Mouse (Mus musculus) heart, embryonic 14.5 days (tissue): Measurements from ENCODE around the gene Ctnna2. TPM values are rescaled to one million over a fixed set of nuclear protein-coding genes. Genes with fewer than 3 reads are reported as not detected.

Source experiments
- ATAC-seq: fragments of 200-750 bp; cut with Nextera tagmentation; 2 replicates; pipeline ENCODE4 v1.8.0; 2017; ENCODE audit warnings: low read depth, moderate TSS enrichment; ENCODE audit not compliant: insufficient number of reproducible peaks, insufficient read depth, low FRiP score
- H3K27ac ChIP-seq, 2 experiments: fragments of 200-500 bp in 1 of 2; fragments of 300-500 bp in 1 of 2; sonication (generic) in 1 of 2; replicated peaks in 1 of 2; 2 replicates each; pipeline ENCODE4 v1.5.1; 2012 to 2014; ENCODE audit warnings: low read depth in 2 of 2, low read length in 2 of 2, control low read depth in 1 of 2, mild to moderate bottlenecking in 1 of 2, mixed read lengths in 1 of 2; ENCODE audit not compliant: control insufficient read depth in 1 of 2, insufficient read depth in 1 of 2
- H3K27me3 ChIP-seq: fragments of 300-500 bp; sonication (generic); 2 replicates; pipeline ENCODE4 v1.6.1; 2014; ENCODE audit warnings: mild to moderate bottlenecking, low read length, control low read depth; ENCODE audit not compliant: control insufficient read depth, insufficient read depth
- H3K36me3 ChIP-seq: fragments of 300-500 bp; sonication (generic); 2 replicates; pipeline ENCODE4 v1.6.1; 2014; ENCODE audit warnings: mild to moderate bottlenecking, control low read depth, low read length, mixed read lengths; ENCODE audit not compliant: control insufficient read depth, insufficient read depth
- H3K4me1 ChIP-seq, 2 experiments: fragments of 200-500 bp in 1 of 2; fragments of 300-500 bp in 1 of 2; sonication (generic) in 1 of 2; 2 replicates each; pipeline ENCODE4 v1.6.1; 2012 to 2014; ENCODE audit warnings: low read length in 2 of 2, control low read depth in 1 of 2, mixed read lengths in 1 of 2; ENCODE audit not compliant: control insufficient read depth in 2 of 2, insufficient read depth in 2 of 2
- H3K4me2 ChIP-seq: fragments of 300-500 bp; sonication (generic); 2 replicates; pipeline ENCODE4 v1.6.1; 2014; ENCODE audit warnings: mild to moderate bottlenecking, low read length
- H3K4me3 ChIP-seq, 2 experiments: fragments of 200-500 bp in 1 of 2; fragments of 300-500 bp in 1 of 2; sonication (generic) in 1 of 2; 2 replicates each; pipeline ENCODE4 v1.5.1; 2012 to 2014; ENCODE audit warnings: low read length in 2 of 2, mild to moderate bottlenecking in 2 of 2, control low read depth in 1 of 2, low read depth in 1 of 2, moderate library complexity in 1 of 2; ENCODE audit not compliant: control insufficient read depth in 1 of 2, insufficient read depth in 1 of 2
- H3K9ac ChIP-seq: fragments of 300-500 bp; sonication (generic); 2 replicates; pipeline ENCODE4 v1.6.1; 2014; ENCODE audit warnings: mild to moderate bottlenecking, low read length
- H3K9me3 ChIP-seq: fragments of 300-500 bp; sonication (generic); 2 replicates; pipeline ENCODE4 v1.6.1; 2016; ENCODE audit warnings: low read length, control low read depth; ENCODE audit not compliant: control insufficient read depth
- WGBS: fragments of 180-500 bp; shearing (Covaris S2); extraction: QIAGEN DNeasy Blood & Tissue Kit; methylation state at CpG from one replicate; pipeline ENCODE4 v1.1.7; 2014; 5-methylcytosine and 5-hydroxymethylcytosine counted together
- polyA plus RNA-seq: library from polyadenylated mRNA; unstranded; fragments of >200 nt; fragmentation: Nextera tagmentation; extraction: Ambion mirVana; gene quantifications from 2 replicates; pipeline ENCODE4 v1.2.1, GENCODE M21; 2014

Gene Ctnna2
- polyA plus RNA-seq, 1 experiment from 2014 or later: 1.8 TPM

GRCm38 (mm10) chr6:77457919-77458318 lies 521.6 kb downstream of the Ctnna2 start:
- Histone ChIP-seq H3K4me1 (no peaks in the 10 kb centered on the region), H3K4me3 (no peak overlapping the region), H3K4me2 (no peak overlapping the region), H3K36me3 (no peaks in the 10 kb centered on the region), H3K9me3 (no peaks in the 10 kb centered on the region), H3K27ac (no peak overlapping the region), H3K27me3 (no peaks in the 10 kb centered on the region), H3K9ac (no peak overlapping the region)
- 72% methylated on average over 2 of the region's 2 CpGs for WGBS
- ATAC-seq: no peak

- Histone ChIP-seq H3K36me3 (no peaks in the 10 kb centered on the region), H3K4me2 (no peak overlapping the region), H3K4me1 (no peaks in the 10 kb centered on the region), H3K9ac (no peak overlapping the region), H3K27ac (no peak overlapping the region), H3K9me3 (no peaks in the 10 kb centered on the region), H3K27me3 (no peaks in the 10 kb centered on the region), H3K4me3 (no peak overlapping the region)
- no peak for ATAC-seq
- whole genome bisulfite sequencing: 67% methylated on average over 1 of the region's 1 CpGs
Measured at GRCm38 (mm10) chr6:77446861-77447260, 532.6 kb downstream of the Ctnna2 start.

- no peak for ATAC-seq
- no peaks in the 10 kb centered on the region for H3K27me3 ChIP-seq
- H3K9ac ChIP-seq: no peak overlapping the region
- H3K4me1 ChIP-seq: no peaks in the 10 kb centered on the region
- H3K4me2 ChIP-seq: no peak overlapping the region
- no peaks in the 10 kb centered on the region for H3K36me3 ChIP-seq
- no peaks in the 10 kb centered on the region for H3K9me3 ChIP-seq
- H3K27ac ChIP-seq: no peak overlapping the region
- 78% methylated on average over 11 of the region's 11 CpGs for WGBS
- H3K4me3 ChIP-seq: no peak overlapping the region
Measured at GRCm38 (mm10) chr6:77443906-77444305, 535.6 kb downstream of the Ctnna2 start.

DNA sequence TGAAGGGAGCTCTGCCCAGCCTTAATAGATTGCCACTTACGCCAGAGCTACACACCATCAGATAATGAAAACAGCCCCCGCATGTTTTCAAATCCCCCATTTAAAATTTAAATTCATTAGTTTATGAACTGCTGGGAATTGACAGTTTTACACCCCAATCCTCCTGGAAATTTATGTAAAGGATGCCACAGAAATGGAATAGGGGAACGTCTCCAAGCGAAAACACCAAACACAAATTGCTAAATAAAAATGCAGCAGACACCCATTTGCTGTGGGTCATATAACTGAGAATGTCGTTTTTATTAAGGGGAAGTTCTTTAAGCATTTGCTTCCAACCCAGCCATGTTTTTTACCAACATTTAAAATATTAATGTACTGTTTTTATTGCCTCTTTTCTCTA lies 538.4 kb downstream of the Ctnna2 start:
- Histone ChIP-seq H3K27ac (no peak overlapping the region), H3K36me3 (no peaks in the 10 kb centered on the region), H3K27me3 (no peaks in the 10 kb centered on the region), H3K9me3 (no peaks in the 10 kb centered on the region), H3K4me3 (no peak overlapping the region), H3K9ac (no peak overlapping the region), H3K4me1 (no peaks in the 10 kb centered on the region), H3K4me2 (no peak overlapping the region)
- 74% methylated on average over 5 of the region's 5 CpGs for WGBS
- ATAC-seq: no peak

- Histone ChIP-seq H3K9me3 (no peaks in the 10 kb centered on the region), H3K4me3 (no peak overlapping the region), H3K36me3 (no peaks in the 10 kb centered on the region), H3K9ac (no peak overlapping the region), H3K4me1 (no peaks in the 10 kb centered on the region), H3K4me2 (no peak overlapping the region), H3K27me3 (no peaks in the 10 kb centered on the region), H3K27ac (no peak overlapping the region)
- no peak for ATAC-seq
- 67% methylated on average over 4 of the region's 4 CpGs for WGBS
Measured at GRCm38 (mm10) chr6:77430381-77430780, 549.1 kb downstream of the Ctnna2 start.

DNA sequence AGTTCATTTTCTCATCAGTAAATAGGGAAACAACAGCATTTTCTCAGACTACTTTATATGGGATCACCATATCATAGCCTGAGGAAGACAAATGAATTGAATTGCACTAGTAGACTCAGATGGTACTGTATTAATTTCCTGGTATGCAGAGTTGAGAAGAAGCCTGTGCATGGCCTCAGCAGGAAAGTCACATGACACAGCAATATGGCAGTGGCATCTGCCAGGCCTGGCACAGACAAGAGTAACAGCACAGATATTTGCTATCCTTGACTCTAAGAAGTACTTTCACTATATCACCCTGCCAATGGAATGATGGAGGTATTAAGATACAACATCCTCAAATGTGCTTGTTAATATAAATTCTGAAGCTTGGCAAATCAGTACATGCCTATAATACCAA lies 553.8 kb downstream of the Ctnna2 start:
- no peak for ATAC-seq
- H3K4me3 ChIP-seq: no peak overlapping the region
- no peaks in the 10 kb centered on the region for H3K4me1 ChIP-seq
- no peaks in the 10 kb centered on the region for H3K36me3 ChIP-seq
- no peaks in the 10 kb centered on the region for H3K27me3 ChIP-seq
- H3K27ac ChIP-seq: no peak overlapping the region
- H3K9me3 ChIP-seq: no peaks in the 10 kb centered on the region
- H3K9ac ChIP-seq: no peak overlapping the region
- no peak overlapping the region for H3K4me2 ChIP-seq

DNA sequence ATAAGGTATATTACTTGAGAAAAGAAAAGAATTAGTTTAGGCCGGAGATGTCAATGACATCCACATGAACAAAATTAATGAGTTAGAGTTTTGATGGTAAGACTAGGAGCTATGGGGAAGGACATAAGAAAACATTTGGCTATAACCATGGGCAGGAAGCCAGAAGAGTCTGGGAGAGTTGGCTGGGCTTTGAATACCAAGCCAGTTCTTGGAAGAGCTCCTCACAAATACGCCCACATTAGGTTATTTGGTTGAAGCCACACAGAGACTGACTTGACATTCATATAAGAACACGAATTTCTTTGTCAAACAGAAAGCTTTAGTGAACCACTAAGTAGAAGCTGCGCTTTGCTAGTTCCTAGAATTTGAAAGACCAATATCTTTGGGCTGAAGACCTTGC lies 554.7 kb downstream of the Ctnna2 start:
- WGBS: 74% methylated on average over 4 of the region's 4 CpGs

DNA sequence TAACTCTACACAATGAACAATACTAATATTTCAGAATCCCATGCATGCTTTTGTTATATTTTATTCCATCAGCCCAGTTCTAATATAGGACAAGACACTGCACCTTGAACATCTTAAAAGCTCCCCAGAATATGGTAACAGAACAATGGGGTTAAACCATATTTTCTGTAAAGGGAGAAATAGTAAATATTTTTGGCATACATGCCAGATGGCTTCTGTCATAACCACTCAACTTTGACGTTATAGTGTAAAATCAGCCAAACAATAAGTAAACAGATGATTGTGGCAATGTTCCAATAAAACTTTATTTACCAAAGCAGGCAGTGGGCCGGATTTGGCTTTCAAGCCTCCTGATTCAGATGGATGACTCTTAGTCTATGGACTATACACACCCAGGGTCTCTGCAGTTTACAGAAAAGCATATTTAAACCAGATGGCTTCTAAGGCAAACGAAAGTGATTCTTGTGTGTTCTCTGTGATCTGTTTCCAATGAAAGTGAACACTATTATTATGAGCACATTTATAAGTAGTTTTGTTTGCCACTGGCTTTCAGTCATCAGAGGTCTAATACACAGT lies 557.8 kb downstream of the Ctnna2 start:
- 69% methylated on average over 3 of the region's 3 CpGs for WGBS
- H3K4me2 ChIP-seq: no peak overlapping the region
- no peaks in the 10 kb centered on the region for H3K9me3 ChIP-seq
- no peak overlapping the region for H3K4me3 ChIP-seq
- H3K27ac ChIP-seq: no peak overlapping the region
- no peak for ATAC-seq
- no peak overlapping the region for H3K9ac ChIP-seq
- H3K27me3 ChIP-seq: no peaks in the 10 kb centered on the region
- H3K4me1 ChIP-seq: no peaks in the 10 kb centered on the region
- H3K36me3 ChIP-seq: no peaks in the 10 kb centered on the region

More for the DNA sequence above, 554.7 kb downstream of the Ctnna2 start:
- H3K36me3 ChIP-seq: no peaks in the 10 kb centered on the region
- no peak overlapping the region for H3K27ac ChIP-seq
- ATAC-seq: no peak
- H3K4me2 ChIP-seq: no peak overlapping the region
- H3K4me3 ChIP-seq: no peak overlapping the region
- no peak overlapping the region for H3K9ac ChIP-seq
- no peaks in the 10 kb centered on the region for H3K27me3 ChIP-seq
- H3K9me3 ChIP-seq: no peaks in the 10 kb centered on the region
- H3K4me1 ChIP-seq: no peaks in the 10 kb centered on the region
